Comparison of ENCODE assay signal across 8 mouse cellular contexts in the genomic region with DNA sequence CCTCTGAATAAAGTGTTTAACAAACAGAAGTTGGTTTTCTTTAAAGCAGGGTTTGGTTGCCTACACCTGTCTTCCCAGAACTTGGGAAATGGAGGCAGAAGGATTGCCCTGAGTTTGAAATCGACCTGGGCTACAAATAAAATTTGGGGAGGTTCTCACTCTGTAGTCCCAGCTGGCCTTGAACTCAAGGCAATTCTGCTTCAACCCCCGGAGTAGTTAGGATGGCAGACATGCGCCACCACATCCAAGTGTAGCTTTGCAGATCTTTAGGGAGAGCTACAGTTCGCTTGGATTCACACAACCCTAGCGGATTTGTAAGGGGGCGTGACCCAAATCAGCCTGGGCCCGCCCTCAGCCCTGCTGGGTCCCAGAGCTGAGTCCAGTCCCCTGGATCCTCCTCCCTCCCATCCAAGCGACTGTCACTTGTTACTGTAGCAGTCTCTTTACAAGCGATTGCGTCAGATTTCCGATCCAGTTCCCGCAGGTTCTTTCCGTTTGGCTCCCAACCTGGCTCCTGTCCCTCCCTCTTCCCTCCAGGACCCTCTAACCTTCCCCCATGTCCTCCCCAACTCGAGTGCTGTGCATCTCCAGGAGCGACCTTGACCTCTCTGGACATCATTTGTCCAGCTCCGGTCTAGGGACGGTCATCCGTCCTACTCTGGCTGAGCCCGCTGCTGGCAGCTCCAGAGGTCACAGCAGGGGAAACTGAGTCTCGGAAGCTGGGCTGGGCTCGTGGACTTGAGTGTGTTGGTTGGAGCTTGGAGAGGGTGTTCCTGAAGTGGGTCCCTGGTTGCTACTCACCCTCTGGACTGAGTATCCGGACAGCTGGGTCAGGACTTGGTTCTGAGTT. TPM values are rescaled to one million over a fixed set of nuclear protein-coding genes. Genes with fewer than 3 reads are reported as not detected.
DNase-seq lines count a peak whose midpoint lies in the region; ATAC-seq and TF ChIP-seq lines count a peak whose summit lies in the region.

No protein-coding gene starts in this region.

- H3K9me3 ChIP-seq in forebrain, embryonic 11.5 days (ENCODE audit: control insufficient read depth, low read length), result no peaks in the 10 kb centered on the region
- no peaks in the 10 kb centered on the region for H3K9me3 ChIP-seq in hindbrain, embryonic 12.5 days (replicated peaks)
- H3K9me3 ChIP-seq in midbrain, embryonic 14.5 days (ENCODE audit: control insufficient read depth, low read length), result no peaks in the 10 kb centered on the region

- no peak overlapping the region for H3K27ac ChIP-seq in forebrain, embryonic 11.5 days (ENCODE audit: low read depth, low read length)
- H3K27ac ChIP-seq in hindbrain, embryonic 12.5 days, result 0 out of 2 replicates have a peak overlapping the region, but pooled peaks have one; percentile 12
- no peak overlapping the region for H3K27ac ChIP-seq in midbrain, embryonic 14.5 days (replicated peaks; ENCODE audit: low read depth, low read length)
- H3K27ac ChIP-seq in layer of hippocampus, adult 2 months, result no peak overlapping the region

- TF ChIP-seq CTCF in Patski (IDR thresholded peaks at IDR 0.05), result no peak
- no peak for TF ChIP-seq CTCF in layer of hippocampus, adult 2 months (conservative IDR thresholded peaks at IDR 0.05)

- in situ Hi-C loops in Patski (cut with MboI; ENCODE audit: low pct_unique_long_range_greater_than_20kb), result no loop called here

- no peaks in the 10 kb centered on the region for H3K27me3 ChIP-seq in Patski
- H3K27me3 ChIP-seq in forebrain, embryonic 11.5 days (ENCODE audit: control insufficient read depth, insufficient read depth, low read length), result peaks cover 12% of the 10 kb centered on the region
- H3K27me3 ChIP-seq in hindbrain, embryonic 12.5 days, result peaks cover 21% of the 10 kb centered on the region
- 0 out of 2 replicates have a peak, but pooled peaks cover 6% of the 10 kb centered on the region for H3K27me3 ChIP-seq in midbrain, embryonic 14.5 days (ENCODE audit: control insufficient read depth, insufficient read depth, low read length)

- DNase-seq in 3134 (ENCODE audit: extremely low read depth, insufficient read length, low spot score) (peak; percentile 80), Patski (ENCODE audit: low read depth, low spot score) (no peak), liver (peak; percentile 79)
- no peak for DNase-seq in forebrain, embryonic 11.5 days (ENCODE audit: low spot score)
- peak; percentile 51 for DNase-seq in midbrain, embryonic 14.5 days
- no peak for DNase-seq in layer of hippocampus, adult 9-11 months
- no peak for DNase-seq in layer of hippocampus, adult 2 months (ENCODE audit: low spot score in 2 of 2)

- H3K4me2 ChIP-seq in forebrain, embryonic 11.5 days (ENCODE audit: low read depth, low read length, severe bottlenecking), result no peak overlapping the region
- H3K4me2 ChIP-seq in hindbrain, embryonic 12.5 days (replicated peaks), result peak overlapping the region; percentile 63; the same call in 1 of the 2 replicates
- peak overlapping the region; percentile 62 for H3K4me2 ChIP-seq in midbrain, embryonic 14.5 days (ENCODE audit: low read length)

- POLR2A ChIA-PET in Patski (lab: Charles Lee), result interaction anchor here (0.5 to 11.4 kb wide), 10 partner anchors 12 to 169 kb away, joined by 3 to 118 read pairs (median 8); a partner anchor contains a TSS

- ATAC-seq in Patski, result peak; percentile 38
- peak; percentile 25; the same call in 1 of the 2 replicates for ATAC-seq in forebrain, embryonic 11.5 days (replicated peaks; ENCODE audit: low FRiP score)
- ATAC-seq in hindbrain, embryonic 12.5 days (ENCODE audit: low FRiP score), result peak; percentile 17
- ATAC-seq in midbrain, embryonic 14.5 days (ENCODE audit: low FRiP score, low TSS enrichment), result no peak

- WGBS in forebrain, embryonic 11.5 days, result 14% methylated on average over 22 of the region's 22 CpGs
- whole genome bisulfite sequencing in hindbrain, embryonic 12.5 days, result 14% methylated on average over 22 of the region's 22 CpGs
- 14% methylated on average over 22 of the region's 22 CpGs for WGBS in midbrain, embryonic 14.5 days

- CTCF ChIA-PET in Patski (lab: Charles Lee), result interaction anchor here (1.0 to 3.8 kb wide), 8 partner anchors 11 to 70 kb away, joined by 3 to 42 read pairs (median 6); a partner anchor contains a TSS

- H3K36me3 ChIP-seq in forebrain, embryonic 11.5 days (ENCODE audit: control insufficient read depth, insufficient read depth, low read length), result no peaks in the 10 kb centered on the region
- no peaks in the 10 kb centered on the region for H3K36me3 ChIP-seq in hindbrain, embryonic 12.5 days
- no peaks in the 10 kb centered on the region for H3K36me3 ChIP-seq in midbrain, embryonic 14.5 days (ENCODE audit: control insufficient read depth, insufficient read depth, low read length)

- H3K4me3 ChIP-seq in forebrain, embryonic 11.5 days (ENCODE audit: low read depth, low read length), result no peak overlapping the region; the same call in 1 of the 2 replicates
- H3K4me3 ChIP-seq in hindbrain, embryonic 12.5 days, result no peak overlapping the region
- H3K4me3 ChIP-seq in midbrain, embryonic 14.5 days (replicated peaks; ENCODE audit: low read depth, low read length), result 0 out of 2 replicates have a peak overlapping the region, but pooled peaks have one; percentile 39
- H3K4me3 ChIP-seq in layer of hippocampus, adult 2 months, result no peak overlapping the region

- H3K9ac ChIP-seq in forebrain, embryonic 11.5 days (ENCODE audit: low read length), result no peak overlapping the region
- H3K9ac ChIP-seq in hindbrain, embryonic 12.5 days, result no peak overlapping the region
- H3K9ac ChIP-seq in midbrain, embryonic 14.5 days (replicated peaks; ENCODE audit: low read length), result no peak overlapping the region; the same call in 1 of the 2 replicates

- peaks cover 10% of the 10 kb centered on the region for H3K4me1 ChIP-seq in forebrain, embryonic 11.5 days (replicated peaks; ENCODE audit: control insufficient read depth, insufficient read depth, low read length)
- H3K4me1 ChIP-seq in hindbrain, embryonic 12.5 days, result peaks cover 27% of the 10 kb centered on the region
- H3K4me1 ChIP-seq in midbrain, embryonic 14.5 days (ENCODE audit: control insufficient read depth, insufficient read depth, low read length), result peaks cover 17% of the 10 kb centered on the region

RNA-seq across cellular contexts. Expression of a gene that starts 1.5 kb away (rescaled TPM):
- polyA plus RNA-seq in Patski (2021), result 354 TPM
- not detected in 2 replicates for polyA plus RNA-seq in forebrain, embryonic 11.5 days (2014; fragmentation: Nextera tagmentation; extraction: Ambion mirVana)
- polyA plus RNA-seq in hindbrain, embryonic 12.5 days (2016; fragmentation: Nextera tagmentation; extraction: Ambion mirVana), result 0.15 and 0.17 TPM in 2 replicates
- polyA plus RNA-seq in midbrain, embryonic 14.5 days (2014; fragmentation: Nextera tagmentation; extraction: Ambion mirVana), result 0.16 and 0.20 TPM in 2 replicates
- total RNA-seq in layer of hippocampus, adult 2 months (2021), result under 1 TPM in 1 of 2 experiments, not detected in 1; 0.25 TPM

RNA-seq across cellular contexts. Expression of a gene that starts 14.8 kb away (rescaled TPM):
- 0.04 TPM for polyA plus RNA-seq in Patski (2021)
- 1.2 and 1.4 TPM in 2 replicates for polyA plus RNA-seq in forebrain, embryonic 11.5 days (2014; fragmentation: Nextera tagmentation; extraction: Ambion mirVana)
- 0.79 and 1.1 TPM in 2 replicates for polyA plus RNA-seq in hindbrain, embryonic 12.5 days (2016; fragmentation: Nextera tagmentation; extraction: Ambion mirVana)
- 0.34 and 1.1 TPM in 2 replicates for polyA plus RNA-seq in midbrain, embryonic 14.5 days (2014; fragmentation: Nextera tagmentation; extraction: Ambion mirVana)
- under 1 TPM; 0.54 to 0.97 TPM for total RNA-seq in layer of hippocampus, adult 2 months (2021)

RNA-seq across cellular contexts. Expression of a gene that starts 22.1 kb away (rescaled TPM):
- 253 TPM for polyA plus RNA-seq in Patski (2021)
- polyA plus RNA-seq in forebrain, embryonic 11.5 days (2014; fragmentation: Nextera tagmentation; extraction: Ambion mirVana), result 113 and 127 TPM in 2 replicates
- polyA plus RNA-seq in hindbrain, embryonic 12.5 days (2016; fragmentation: Nextera tagmentation; extraction: Ambion mirVana), result 141 and 143 TPM in 2 replicates
- polyA plus RNA-seq in midbrain, embryonic 14.5 days (2014; fragmentation: Nextera tagmentation; extraction: Ambion mirVana), result 172 and 213 TPM in 2 replicates
- 100 to 1,000 TPM; 274 to 297 TPM for total RNA-seq in layer of hippocampus, adult 2 months (2021)

RNA-seq across cellular contexts. Expression of a gene that starts 29.4 kb away (rescaled TPM):
- polyA plus RNA-seq in Patski (2021), result 116 TPM
- 70.9 and 73.8 TPM in 2 replicates for polyA plus RNA-seq in forebrain, embryonic 11.5 days (2014; fragmentation: Nextera tagmentation; extraction: Ambion mirVana)
- 101 and 125 TPM in 2 replicates for polyA plus RNA-seq in hindbrain, embryonic 12.5 days (2016; fragmentation: Nextera tagmentation; extraction: Ambion mirVana)
- polyA plus RNA-seq in midbrain, embryonic 14.5 days (2014; fragmentation: Nextera tagmentation; extraction: Ambion mirVana), result 86.9 and 95.8 TPM in 2 replicates
- 10 to 100 TPM; 25.4 to 29.1 TPM for total RNA-seq in layer of hippocampus, adult 2 months (2021)

RNA-seq across cellular contexts. Expression of a gene that starts 36.6 kb away (rescaled TPM):
- 6.4 TPM for polyA plus RNA-seq in Patski (2021)
- 98.1 and 109 TPM in 2 replicates for polyA plus RNA-seq in forebrain, embryonic 11.5 days (2014; fragmentation: Nextera tagmentation; extraction: Ambion mirVana)
- 128 and 138 TPM in 2 replicates for polyA plus RNA-seq in hindbrain, embryonic 12.5 days (2016; fragmentation: Nextera tagmentation; extraction: Ambion mirVana)
- 91.9 and 101 TPM in 2 replicates for polyA plus RNA-seq in midbrain, embryonic 14.5 days (2014; fragmentation: Nextera tagmentation; extraction: Ambion mirVana)
- total RNA-seq in layer of hippocampus, adult 2 months (2021), result 10 to 100 TPM; 41.4 to 46.4 TPM

Comparison
In these comparisons a context has a peak if more than half of its experiments do, and no peak if none do; other contexts are left out.
1. DNase-seq: peak in 3134 (single experiment), liver (single experiment) and midbrain, embryonic 14.5 days (single experiment); none in Patski (single experiment), forebrain, embryonic 11.5 days (single experiment), layer of hippocampus, adult 9-11 months (single experiment) and layer of hippocampus, adult 2 months (0 of 2).
2. RNA of a gene that starts 1.5 kb away (polyA plus RNA-seq): 354 TPM in Patski (single experiment); 0.16 to 0.20 TPM in midbrain, embryonic 14.5 days, 0.15 to 0.17 TPM in hindbrain, embryonic 12.5 days and not detected in forebrain, embryonic 11.5 days; every median in the first group is over 100 times any median in the second.